Mouse (Mus musculus) brain, embryonic 14.5 days (tissue): ENCODE measurements around the gene Ppp1r36. TPM values are rescaled to one million over a fixed set of nuclear protein-coding genes. Genes with fewer than 3 reads are reported as not detected.
A peak's percentile ranks its signal among the peaks of the same experiment; 100 is the strongest.

Source experiments
- DNase-seq: peaks from one replicate; pipeline ENCODE4 v3.0.0-alpha.2; 2011; ENCODE audit warnings: low read depth
- CTCF ChIP-seq: fragments of 200-500 bp; IDR thresholded peaks from 2 replicates; pipeline ENCODE4 v1.5.1; 2012; ENCODE audit warnings: inconsistent platforms, mild to moderate bottlenecking, moderate library complexity, borderline replicate concordance; ENCODE audit not compliant: insufficient read depth, insufficient read length; ENCODE audit errors: extremely low read depth
- POLR2A ChIP-seq: fragments of 200-500 bp; IDR thresholded peaks from 2 replicates; pipeline ENCODE4 v1.6.1; 2012; ENCODE audit warnings: mild to moderate bottlenecking, inconsistent platforms, borderline replicate concordance; ENCODE audit not compliant: poor library complexity, insufficient read depth, insufficient read length, severe bottlenecking; ENCODE audit errors: extremely low read depth
- polyA plus RNA-seq: library from polyadenylated mRNA; depleted of rRNA; stranded (reverse); fragments of >200 nt; gene quantifications from 2 replicates; pipeline ENCODE4 v1.2.3, GENCODE M21; 2012

The Ppp1r36 gene
- polyA plus RNA-seq, 1 experiment: 1.2 TPM

GRCm38 (mm10) chr12:76374911-76375310, 42.4 kb upstream of the Ppp1r36 start:
- TF ChIP-seq CTCF: no peak
- TF ChIP-seq POLR2A: no peak
- DNase-seq: no peak

- no peak for TF ChIP-seq POLR2A
- no peak for DNase-seq
Observed at GRCm38 (mm10) chr12:76375506-76375905, 41.8 kb upstream of the Ppp1r36 start.

DNA sequence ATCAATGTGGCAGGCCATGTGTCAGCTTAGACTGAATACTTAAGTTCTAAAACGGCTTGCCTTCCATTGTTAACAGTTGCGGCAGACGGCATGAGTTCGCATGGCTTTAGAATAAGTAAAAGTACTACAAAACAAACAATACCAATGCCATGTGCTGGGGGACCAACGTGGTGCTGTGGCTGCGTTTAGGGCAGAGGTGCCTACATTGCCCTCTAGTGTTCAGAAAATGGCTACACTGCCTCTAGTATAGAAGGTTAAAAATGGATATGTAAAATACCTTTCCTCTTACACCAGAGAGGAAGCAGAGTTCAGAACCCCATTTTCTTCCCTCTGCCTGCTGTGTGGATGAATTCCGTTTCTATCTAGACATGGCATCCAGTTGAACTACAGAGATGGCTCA, 40.7 kb upstream of the Ppp1r36 start:
- peak; percentile 50 for DNase-seq
- TF ChIP-seq POLR2A: no peak
- peak; percentile 56; the same call in 1 of the 2 replicates for TF ChIP-seq CTCF

DNA sequence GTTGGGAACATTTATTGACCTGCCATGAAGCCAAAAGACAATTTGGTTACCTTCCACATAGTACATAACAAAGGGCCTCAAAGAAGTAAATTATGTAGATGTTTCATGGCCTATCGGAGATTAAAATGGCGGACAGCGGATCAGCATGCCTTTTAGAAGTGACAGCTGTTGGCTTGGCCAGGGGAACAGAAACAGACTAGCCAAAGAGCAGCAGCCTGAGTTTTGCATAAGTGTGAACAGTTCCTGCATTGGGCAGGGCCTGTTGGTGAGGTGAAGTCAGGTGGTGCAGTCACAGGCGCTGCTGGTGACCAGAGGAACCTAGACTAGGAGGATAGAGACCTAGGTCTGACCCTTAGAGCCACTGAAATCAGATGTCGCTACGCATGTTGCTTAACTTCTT, 40.3 kb upstream of the Ppp1r36 start:
- TF ChIP-seq CTCF: no peak
- TF ChIP-seq POLR2A: no peak
- DNase-seq: no peak

DNA sequence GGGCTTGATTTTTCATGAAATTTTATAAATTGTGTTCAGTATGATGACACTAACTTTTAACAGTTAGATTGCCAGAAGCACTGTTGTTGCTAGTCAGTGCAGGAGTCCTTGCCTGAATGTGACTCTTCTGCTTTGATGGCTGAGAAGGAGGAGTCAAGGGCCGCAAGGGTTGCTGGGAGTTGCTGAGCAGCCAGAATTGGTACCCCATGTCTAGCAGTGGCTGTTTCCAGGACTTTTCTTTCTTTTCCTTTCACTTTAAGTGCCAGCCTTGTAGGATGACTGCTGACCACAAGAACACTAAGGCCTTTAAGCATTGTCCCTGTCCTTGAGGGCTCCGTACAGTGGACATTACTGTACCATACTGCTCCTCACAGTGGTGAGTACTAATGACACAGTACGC, 39.6 kb upstream of the Ppp1r36 start:
- TF ChIP-seq POLR2A (no peak), CTCF (no peak)
- DNase-seq: no peak

DNA sequence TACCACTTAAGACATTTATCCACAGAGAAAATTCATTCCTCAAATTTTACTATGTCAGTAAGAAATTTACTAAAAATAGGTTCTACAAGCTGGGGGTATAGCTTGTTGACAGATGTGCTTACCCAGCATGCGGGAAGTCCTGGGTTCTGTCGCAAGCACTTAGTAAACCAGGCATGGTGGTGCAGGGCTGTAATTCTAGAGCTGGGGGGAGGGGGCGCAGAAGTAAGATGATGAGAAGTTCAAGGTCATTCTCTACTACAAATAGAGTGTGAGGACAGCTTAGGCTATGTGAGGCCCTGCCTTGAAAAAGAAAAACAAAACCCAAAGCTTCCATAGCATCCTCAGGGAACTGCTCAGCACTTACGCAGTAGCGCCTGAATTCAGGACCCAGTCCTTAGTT, 38.8 kb upstream of the Ppp1r36 start:
- DNase-seq: no peak
- TF ChIP-seq POLR2A (no peak), CTCF (no peak)

- no peak for TF ChIP-seq POLR2A
- TF ChIP-seq CTCF: no peak
- no peak for DNase-seq
Observed at GRCm38 (mm10) chr12:76380151-76380550, 37.2 kb upstream of the Ppp1r36 start.

DNA sequence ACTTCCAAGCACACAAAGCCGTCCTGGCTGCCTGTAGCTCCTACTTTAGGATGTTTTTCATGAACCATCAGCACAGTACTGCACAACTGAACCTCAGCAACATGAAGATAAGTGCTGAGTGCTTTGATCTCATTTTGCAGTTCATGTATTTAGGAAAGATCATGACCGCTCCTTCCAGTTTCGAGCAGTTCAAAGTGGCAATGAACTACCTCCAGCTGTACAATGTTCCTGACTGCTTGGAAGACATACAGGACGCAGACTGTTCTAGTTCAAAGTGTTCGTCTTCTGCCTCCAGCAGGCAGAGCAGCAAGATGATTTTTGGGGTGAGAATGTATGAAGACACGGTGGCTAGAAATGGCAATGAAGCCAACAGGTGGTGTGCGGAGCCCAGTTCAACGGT, 32.0 kb upstream of the Ppp1r36 start:
- DNase-seq: no peak
- TF ChIP-seq POLR2A (no peak), CTCF (no peak)

GRCm38 (mm10) chr12:76388794-76389193, 28.5 kb upstream of the Ppp1r36 start:
- TF ChIP-seq POLR2A: no peak
- no peak for TF ChIP-seq CTCF
- peak; percentile 70 for DNase-seq

GRCm38 (mm10) chr12:76391595-76392271, 25.6 kb upstream of the Ppp1r36 start:
- DNase-seq: no peak
- no peak for TF ChIP-seq POLR2A
- TF ChIP-seq CTCF: no peak

GRCm38 (mm10) chr12:76392979-76393378, 24.4 kb upstream of the Ppp1r36 start:
- TF ChIP-seq CTCF (no peak), POLR2A (no peak)
- DNase-seq: no peak

- no peak for TF ChIP-seq POLR2A
- no peak for DNase-seq
Observed at GRCm38 (mm10) chr12:76397281-76397680, 20.1 kb upstream of the Ppp1r36 start.

- TF ChIP-seq POLR2A (no peak), CTCF (0 out of 2 replicates have a peak, but pooled peaks have one; percentile 24)
- no peak for DNase-seq
Observed at GRCm38 (mm10) chr12:76401674-76402073, 15.7 kb upstream of the Ppp1r36 start.
